Mouse (Mus musculus): Measurements from ENCODE around the gene Itpr3.

DNA sequence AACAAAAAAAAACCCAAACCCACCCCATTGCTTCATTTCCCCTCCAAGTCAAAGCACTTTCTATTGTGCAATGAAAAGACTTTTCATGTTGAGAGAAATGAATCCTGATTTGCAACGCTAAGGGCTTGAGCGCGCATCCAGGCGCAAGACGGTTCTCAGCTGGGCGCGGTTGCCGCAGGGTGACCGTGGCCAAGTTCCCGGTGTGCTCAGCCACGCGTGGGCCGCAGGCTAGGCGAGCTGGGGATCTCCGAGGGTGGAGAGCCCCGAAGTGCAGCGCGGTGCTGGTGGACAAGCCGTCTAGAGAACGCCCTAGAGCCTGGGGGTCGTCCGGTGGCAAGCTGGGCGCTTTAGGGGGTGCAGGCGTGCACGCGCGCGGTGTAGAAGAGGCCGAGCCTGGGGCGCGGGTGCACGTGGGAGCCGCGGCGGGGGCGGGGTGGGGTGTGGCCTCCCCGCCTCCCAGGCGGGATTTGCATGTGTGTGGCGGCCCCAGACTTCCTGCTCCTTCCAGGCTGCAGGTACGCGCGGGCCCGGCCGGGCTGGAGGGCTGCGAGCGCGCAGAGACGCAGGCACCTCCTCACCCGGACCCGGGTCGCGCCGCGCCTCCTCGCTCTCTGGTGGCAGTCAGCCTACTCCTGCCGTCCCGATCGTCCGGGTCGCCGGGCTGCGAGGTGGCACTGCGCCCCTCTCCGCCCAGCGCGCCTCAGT lies at the start of gene Itpr3:
- TF ChIP-seq CTCF (IDR thresholded peaks at IDR 0.05; ENCODE audit: low read depth) (no peak), EP300 (IDR thresholded peaks at IDR 0.05; ENCODE audit: low read depth) (no peak)

All from liver, postnatal 0 days (tissue).